Mouse (Mus musculus): ENCODE data around the gene Scaf4. TPM values are rescaled to one million over a fixed set of nuclear protein-coding genes. Genes with fewer than 3 reads are reported as not detected.

Gene Scaf4
- polyA plus RNA-seq, 1 experiment from 2014 or later, result 30.9 TPM

DNA sequence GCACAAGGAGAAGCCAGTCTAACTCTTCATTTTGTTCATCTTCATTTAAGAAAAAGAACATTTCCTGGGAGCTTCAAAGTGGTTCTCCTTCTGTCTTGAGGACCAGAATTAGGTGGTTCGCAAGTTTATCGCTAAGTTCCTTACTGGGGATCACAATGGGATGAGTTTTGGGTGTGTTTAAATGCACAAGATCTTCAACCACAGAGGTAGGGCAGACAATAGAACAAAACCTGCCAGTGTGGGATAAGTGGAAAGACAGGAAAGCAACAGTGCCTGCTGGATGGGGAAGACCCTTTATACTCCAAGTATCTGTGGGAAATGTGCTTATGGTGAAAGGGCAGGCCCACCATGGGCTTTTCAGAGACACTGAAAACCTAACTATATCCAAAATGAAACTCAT, 79.4 kb downstream of the Scaf4 start:
- no peak overlapping the region for H3K27ac ChIP-seq
- H3K4me3 ChIP-seq, result no peak overlapping the region
- WGBS, result 96% methylated on average over 2 of the region's 2 CpGs
- H3K4me1 ChIP-seq, result peaks cover 7% of the 10 kb centered on the region; the same call in 1 of the 2 replicates
- no peaks in the 10 kb centered on the region for H3K27me3 ChIP-seq (ENCODE audit: poor library complexity, severe bottlenecking)
- DNase-seq (ENCODE audit: extremely low spot score, low spot score), result no peak
- H3K9me3 ChIP-seq, result no peaks in the 10 kb centered on the region
- H3K36me3 ChIP-seq (replicated peaks), result no peaks in the 10 kb centered on the region

DNA sequence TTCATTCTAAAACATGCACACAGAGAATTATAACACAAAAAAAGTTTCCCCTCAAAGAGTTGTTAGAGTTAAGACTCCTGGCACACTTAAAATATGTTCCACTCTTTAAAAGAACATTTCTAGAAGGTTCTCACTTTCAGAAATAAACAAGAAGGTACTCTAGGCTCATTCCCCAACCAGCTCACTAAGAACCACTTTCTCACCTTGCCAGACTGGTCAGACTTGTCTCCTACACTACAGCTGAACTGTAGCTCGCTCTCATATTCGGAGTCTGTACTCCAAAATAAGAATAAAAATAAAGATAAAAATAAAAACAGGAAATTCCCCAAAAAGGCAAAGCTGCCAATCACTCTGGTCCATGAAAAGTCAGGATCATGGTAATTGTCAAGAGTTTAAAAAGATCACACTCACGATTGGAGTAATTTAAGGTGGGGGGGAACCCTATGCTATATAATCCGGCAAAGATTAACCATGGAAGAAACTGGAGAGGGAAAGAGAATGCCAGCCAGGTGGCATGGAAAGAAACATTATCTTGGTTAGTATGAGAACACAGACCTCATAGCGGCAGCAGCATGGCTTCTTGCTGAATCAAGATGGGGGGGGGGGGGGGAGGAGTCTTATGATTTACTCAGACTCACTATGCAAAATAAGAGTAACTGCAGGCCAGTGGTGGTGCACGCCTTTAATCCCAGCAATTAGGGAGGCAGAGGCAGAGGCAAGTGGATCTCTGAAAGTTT, 80.9 kb downstream of the Scaf4 start:
- no peaks in the 10 kb centered on the region for H3K27me3 ChIP-seq (ENCODE audit: poor library complexity, severe bottlenecking)
- no peak for DNase-seq (ENCODE audit: extremely low spot score, low spot score)

DNA sequence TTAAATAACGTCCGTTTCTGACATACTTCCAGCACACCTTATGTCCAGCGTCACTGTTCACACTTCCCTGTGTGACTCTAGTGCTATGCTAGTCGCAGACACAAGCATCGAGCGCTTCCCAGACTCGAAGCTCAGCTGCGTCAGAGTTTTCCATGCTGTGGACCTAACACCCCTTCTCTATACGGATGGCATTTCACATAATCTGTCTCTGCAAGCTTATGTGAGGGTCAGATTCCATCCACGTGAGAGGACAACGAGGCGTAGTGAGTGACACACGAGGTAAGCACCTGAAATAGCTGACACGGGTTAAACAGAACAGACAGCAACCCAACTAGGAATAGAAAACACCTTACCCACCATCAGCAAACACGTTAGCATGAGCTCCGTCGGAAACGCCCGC, 82.2 kb downstream of the Scaf4 start:
- Histone ChIP-seq H3K4me1 (peaks cover 24% of the 10 kb centered on the region), H3K27me3 (ENCODE audit: poor library complexity, severe bottlenecking) (no peaks in the 10 kb centered on the region), H3K4me3 (no peak overlapping the region), H3K27ac (no peak overlapping the region), H3K36me3 (replicated peaks) (no peaks in the 10 kb centered on the region), H3K9me3 (no peaks in the 10 kb centered on the region)
- DNase-seq (ENCODE audit: extremely low spot score, low spot score), result no peak
- WGBS, result 81% methylated on average over 19 of the region's 19 CpGs

More for the DNA sequence above, 80.9 kb downstream of the Scaf4 start:
- Histone ChIP-seq H3K36me3 (replicated peaks) (no peaks in the 10 kb centered on the region), H3K27ac (no peak overlapping the region), H3K9me3 (no peaks in the 10 kb centered on the region), H3K4me3 (no peak overlapping the region), H3K4me1 (peaks cover 11% of the 10 kb centered on the region; the same call in 1 of the 2 replicates)
- WGBS, result 89% methylated on average over 6 of the region's 6 CpGs

DNA sequence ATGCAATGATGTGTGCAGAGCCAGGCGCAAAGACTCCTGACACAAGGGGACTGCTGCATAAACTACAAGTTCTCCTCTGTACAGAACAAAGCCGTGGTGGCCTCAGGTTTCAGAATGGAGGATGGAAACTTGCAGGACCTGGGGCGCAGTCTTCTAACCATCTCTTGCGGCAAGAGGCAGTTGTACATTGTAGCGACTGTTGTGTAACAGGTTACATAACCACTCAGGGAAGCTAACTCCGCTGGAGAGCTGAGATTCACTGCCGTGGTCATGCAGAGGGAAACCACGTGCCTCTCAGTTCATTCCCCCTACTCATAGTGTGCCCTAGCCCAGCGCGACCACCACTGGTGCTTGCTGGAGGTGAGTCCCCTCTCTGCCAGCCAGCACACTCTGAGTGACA, 85.1 kb downstream of the Scaf4 start:
- Histone ChIP-seq H3K27ac (no peak overlapping the region), H3K4me3 (no peak overlapping the region), H3K27me3 (ENCODE audit: poor library complexity, severe bottlenecking) (no peaks in the 10 kb centered on the region), H3K9me3 (no peaks in the 10 kb centered on the region), H3K36me3 (replicated peaks) (no peaks in the 10 kb centered on the region), H3K4me1 (peaks cover 27% of the 10 kb centered on the region)
- no peak for DNase-seq (ENCODE audit: extremely low spot score, low spot score)
- WGBS, result 91% methylated on average over 10 of the region's 10 CpGs

DNA sequence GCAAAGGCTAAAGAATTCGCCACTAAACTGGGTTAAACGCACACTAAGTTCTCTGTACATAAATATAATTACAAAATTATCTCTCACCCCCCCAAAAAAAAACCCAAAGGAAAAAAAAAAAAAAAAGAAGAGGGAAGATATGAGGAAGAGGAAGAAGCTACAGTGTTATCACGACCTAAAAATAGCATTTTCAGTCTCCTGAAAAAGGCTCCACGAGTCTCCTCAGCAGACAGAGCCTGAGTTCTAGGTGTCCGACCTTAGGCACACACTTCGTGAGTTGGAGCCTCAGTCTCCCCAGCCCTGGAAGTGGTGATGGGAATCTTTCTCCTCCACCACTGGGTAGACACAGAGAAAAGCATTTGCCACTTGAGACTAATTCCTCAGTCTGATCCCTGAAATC, 85.7 kb downstream of the Scaf4 start:
- Histone ChIP-seq H3K4me1 (peaks cover 27% of the 10 kb centered on the region), H3K27me3 (ENCODE audit: poor library complexity, severe bottlenecking) (no peaks in the 10 kb centered on the region), H3K9me3 (no peaks in the 10 kb centered on the region), H3K36me3 (replicated peaks) (no peaks in the 10 kb centered on the region), H3K27ac (no peak overlapping the region), H3K4me3 (no peak overlapping the region)
- no peak for DNase-seq (ENCODE audit: extremely low spot score, low spot score)
- WGBS, result 91% methylated on average over 6 of the region's 6 CpGs

DNA sequence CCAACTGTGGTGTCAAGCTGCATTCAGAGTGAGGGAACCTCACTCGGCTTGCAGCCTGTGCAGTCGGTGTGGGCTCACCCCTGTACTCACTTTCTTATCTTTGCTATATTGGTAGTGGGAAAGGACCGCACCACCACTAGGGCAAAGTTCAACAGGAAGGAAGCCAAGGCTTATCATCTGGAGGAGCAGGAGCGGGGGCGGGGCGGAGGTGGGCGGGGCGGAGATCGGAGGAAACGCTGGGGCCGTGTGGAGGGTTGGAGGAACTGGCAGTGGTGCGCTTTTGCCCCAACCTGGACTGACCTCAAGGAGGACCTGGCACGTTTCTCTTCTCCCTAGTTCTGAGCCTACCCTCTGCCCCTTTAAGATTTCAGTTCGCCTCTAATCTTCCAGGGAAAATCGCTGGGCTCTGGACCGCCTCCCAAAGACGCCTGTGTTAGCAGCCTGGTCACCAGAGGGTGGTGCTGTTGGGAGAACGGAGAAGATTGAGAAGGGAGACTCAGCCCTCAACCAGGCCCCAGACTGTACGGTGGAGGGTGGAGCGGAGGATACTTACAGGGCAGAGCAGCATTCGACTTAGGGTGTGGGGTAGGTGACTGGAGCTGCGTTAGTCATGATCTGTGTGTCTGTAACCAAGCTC, 86.8 kb downstream of the Scaf4 start:
- H3K27ac ChIP-seq, result peak overlapping the region; percentile 85
- peaks cover 24% of the 10 kb centered on the region for H3K4me1 ChIP-seq
- DNase-seq (ENCODE audit: extremely low spot score, low spot score), result peak; percentile 77
- no peaks in the 10 kb centered on the region for H3K27me3 ChIP-seq (ENCODE audit: poor library complexity, severe bottlenecking)
- no peaks in the 10 kb centered on the region for H3K36me3 ChIP-seq (replicated peaks)
- H3K4me3 ChIP-seq, result peak overlapping the region; percentile 53
- no peaks in the 10 kb centered on the region for H3K9me3 ChIP-seq
- 2% methylated on average over 22 of the region's 22 CpGs for WGBS

DNA sequence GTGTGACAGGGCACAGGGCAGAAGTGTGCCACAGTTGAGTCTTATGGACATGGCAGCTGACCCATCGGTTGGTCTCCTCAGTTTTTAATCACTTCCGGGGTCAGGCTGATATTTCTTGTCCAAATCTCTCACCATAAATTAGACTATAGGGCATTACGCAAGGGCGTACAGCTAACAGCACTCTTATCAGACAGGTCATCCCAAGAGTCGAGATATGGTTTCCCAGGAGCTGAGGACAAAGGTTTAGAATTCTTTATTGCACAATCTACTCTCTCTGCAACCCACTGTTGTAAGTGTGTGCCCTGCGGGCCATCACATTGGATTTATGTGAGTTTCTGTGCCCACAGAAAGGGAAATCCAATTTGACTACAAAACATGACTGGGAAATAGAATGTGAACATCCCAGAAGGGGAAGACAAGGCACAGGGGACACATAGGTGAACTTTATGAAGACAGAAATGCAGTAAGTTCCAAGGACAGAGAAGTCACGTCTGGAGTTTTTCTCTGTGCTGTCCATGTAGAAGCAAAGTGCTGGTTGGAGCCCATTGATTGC, 87.5 kb downstream of the Scaf4 start:
- no peaks in the 10 kb centered on the region for H3K9me3 ChIP-seq
- H3K27me3 ChIP-seq (ENCODE audit: poor library complexity, severe bottlenecking), result no peaks in the 10 kb centered on the region
- H3K27ac ChIP-seq, result peak overlapping the region; percentile 85
- no peaks in the 10 kb centered on the region for H3K36me3 ChIP-seq (replicated peaks)
- no peak for DNase-seq (ENCODE audit: extremely low spot score, low spot score)
- H3K4me3 ChIP-seq, result peak overlapping the region; percentile 53
- WGBS, result 88% methylated on average over 7 of the region's 7 CpGs
- H3K4me1 ChIP-seq, result peaks cover 20% of the 10 kb centered on the region

DNA sequence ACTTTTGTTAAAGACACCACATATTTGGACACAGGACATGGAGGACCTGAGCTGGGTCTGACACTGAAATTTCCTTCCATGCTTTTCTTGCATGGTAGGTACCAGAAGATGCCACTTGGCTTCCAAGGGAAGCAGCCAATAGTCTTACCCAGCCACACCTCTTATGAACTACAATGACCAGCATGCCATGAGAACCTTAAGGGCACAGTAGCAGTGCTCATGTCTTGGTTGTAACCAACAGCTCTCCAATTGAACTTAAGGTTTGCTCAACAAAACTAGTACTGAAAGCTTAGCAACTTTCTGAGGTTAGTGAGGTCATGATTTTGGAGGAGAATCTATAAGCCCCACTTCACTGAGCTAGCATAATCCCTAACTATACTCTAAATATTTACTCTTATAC, 90.6 kb downstream of the Scaf4 start:
- no peak overlapping the region for H3K4me3 ChIP-seq
- no peaks in the 10 kb centered on the region for H3K36me3 ChIP-seq (replicated peaks)
- H3K9me3 ChIP-seq, result no peaks in the 10 kb centered on the region
- no peak for DNase-seq (ENCODE audit: extremely low spot score, low spot score)
- H3K27ac ChIP-seq, result no peak overlapping the region
- H3K27me3 ChIP-seq (ENCODE audit: poor library complexity, severe bottlenecking), result no peaks in the 10 kb centered on the region
- peaks cover 16% of the 10 kb centered on the region for H3K4me1 ChIP-seq

DNA sequence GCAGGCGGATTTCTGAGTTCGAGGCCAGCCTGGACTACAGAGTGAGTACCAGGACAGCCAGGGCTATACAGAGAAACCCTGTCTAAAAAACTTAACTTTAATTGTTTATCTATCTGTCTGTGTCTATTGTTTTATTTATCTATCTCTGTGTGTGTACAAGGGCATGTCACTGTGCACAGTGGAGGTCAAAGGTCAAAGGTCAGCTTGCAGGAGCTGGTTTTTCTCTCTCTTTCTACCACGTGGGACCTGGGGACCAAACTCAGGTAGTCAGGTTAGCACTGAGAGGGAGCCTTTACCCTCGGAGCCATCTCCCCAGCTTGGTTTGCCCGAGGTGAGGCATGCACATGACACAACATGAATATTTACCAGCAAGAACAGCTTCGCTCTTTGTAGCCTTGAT, 93.0 kb downstream of the Scaf4 start:
- Histone ChIP-seq H3K9me3 (no peaks in the 10 kb centered on the region), H3K4me1 (peaks cover 6% of the 10 kb centered on the region; the same call in 1 of the 2 replicates), H3K4me3 (no peak overlapping the region), H3K36me3 (replicated peaks) (no peaks in the 10 kb centered on the region), H3K27me3 (ENCODE audit: poor library complexity, severe bottlenecking) (peaks cover 3% of the 10 kb centered on the region; the same call in 1 of the 2 replicates), H3K27ac (no peak overlapping the region)
- DNase-seq (ENCODE audit: extremely low spot score, low spot score), result no peak
- 83% methylated on average over 6 of the region's 6 CpGs for WGBS

DNA sequence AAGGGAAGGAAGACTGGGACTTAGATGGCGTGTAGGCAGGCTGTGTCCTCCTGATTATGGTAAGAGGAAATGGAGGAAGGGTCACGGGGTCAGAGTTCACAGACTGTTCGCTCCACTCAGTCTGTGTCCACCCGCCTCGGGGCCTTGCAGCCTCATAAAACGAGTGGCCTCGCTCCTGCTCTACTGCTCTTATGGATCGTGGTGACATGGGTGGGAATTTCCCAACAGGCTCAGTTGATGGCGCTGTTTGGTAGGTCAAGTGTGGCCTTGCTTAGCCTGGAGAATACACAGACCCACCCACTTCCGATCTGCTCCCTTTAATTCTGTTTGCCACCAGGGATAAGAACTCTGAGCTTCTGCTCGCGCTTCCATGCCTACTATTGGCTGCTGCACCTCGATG, 96.8 kb downstream of the Scaf4 start:
- H3K4me1 ChIP-seq, result peaks cover 6% of the 10 kb centered on the region; the same call in 1 of the 2 replicates
- 47% methylated on average over 13 of the region's 13 CpGs for WGBS
- no peak overlapping the region for H3K27ac ChIP-seq
- H3K36me3 ChIP-seq (replicated peaks), result no peaks in the 10 kb centered on the region
- DNase-seq (ENCODE audit: extremely low spot score, low spot score), result no peak
- H3K9me3 ChIP-seq, result no peaks in the 10 kb centered on the region
- no peak overlapping the region for H3K4me3 ChIP-seq
- H3K27me3 ChIP-seq (ENCODE audit: poor library complexity, severe bottlenecking), result peaks cover 3% of the 10 kb centered on the region; the same call in 1 of the 2 replicates

DNA sequence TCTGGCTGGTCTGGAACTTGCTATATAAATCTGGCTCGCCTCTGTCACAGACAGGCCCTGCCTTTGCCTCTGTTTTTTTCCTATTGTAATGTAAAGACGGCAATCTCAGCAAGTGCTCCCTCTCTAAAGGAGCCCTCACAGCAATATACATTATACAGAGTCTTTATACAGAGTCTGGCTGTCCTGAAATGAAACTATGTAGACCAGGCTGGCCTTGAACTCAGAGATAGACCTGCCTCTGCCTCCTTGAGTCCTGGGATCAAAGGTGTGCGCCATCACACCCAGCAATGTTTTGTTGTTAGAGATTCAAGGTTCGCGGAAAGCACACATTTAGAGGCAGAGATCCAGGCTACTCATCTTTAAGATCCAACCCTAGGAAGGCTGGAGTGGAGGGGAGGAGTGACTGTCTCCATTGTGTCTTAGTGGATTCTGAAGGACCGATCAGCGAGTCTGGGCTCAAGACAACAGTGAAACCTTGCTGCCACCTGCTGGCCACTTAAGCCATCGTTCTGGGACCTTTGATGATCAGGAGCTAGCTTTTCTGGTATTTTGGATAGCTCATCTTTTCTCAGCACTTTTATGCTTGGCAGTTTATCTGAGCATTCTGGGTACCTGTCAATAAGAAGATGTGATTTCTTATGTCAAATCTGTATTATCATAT, 98.2 kb downstream of the Scaf4 start:
- 46% methylated on average over 8 of the region's 8 CpGs for WGBS
- Histone ChIP-seq H3K9me3 (no peaks in the 10 kb centered on the region), H3K4me1 (peaks cover 6% of the 10 kb centered on the region; the same call in 1 of the 2 replicates), H3K27ac (no peak overlapping the region), H3K4me3 (no peak overlapping the region), H3K36me3 (replicated peaks) (no peaks in the 10 kb centered on the region), H3K27me3 (ENCODE audit: poor library complexity, severe bottlenecking) (peaks cover 3% of the 10 kb centered on the region; the same call in 1 of the 2 replicates)
- DNase-seq (ENCODE audit: extremely low spot score, low spot score), result peak; percentile 71

DNA sequence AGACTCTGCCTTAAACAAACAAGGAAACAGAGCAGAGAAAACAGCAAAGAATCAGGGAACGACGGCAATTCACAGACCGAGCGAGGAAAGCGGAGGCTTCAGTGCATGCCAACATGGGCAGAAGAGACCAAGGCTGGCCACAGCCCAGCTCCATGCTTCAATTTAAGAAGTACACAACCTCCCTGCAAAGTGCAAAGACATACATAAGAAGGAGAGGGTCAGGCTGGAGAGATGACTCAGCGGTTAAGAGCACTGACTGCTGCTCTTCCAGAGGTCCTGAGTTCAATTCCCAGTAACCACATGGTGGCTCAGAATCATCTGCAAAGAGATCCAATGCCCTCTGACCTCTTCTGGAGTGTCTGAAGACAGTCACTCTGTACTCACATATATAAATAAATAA, 100.2 kb downstream of the Scaf4 start:
- no peaks in the 10 kb centered on the region for H3K9me3 ChIP-seq
- peaks cover 3% of the 10 kb centered on the region; the same call in 1 of the 2 replicates for H3K27me3 ChIP-seq (ENCODE audit: poor library complexity, severe bottlenecking)
- peaks cover 6% of the 10 kb centered on the region; the same call in 1 of the 2 replicates for H3K4me1 ChIP-seq
- WGBS, result 87% methylated on average over 6 of the region's 6 CpGs
- no peak overlapping the region for H3K27ac ChIP-seq
- no peak overlapping the region for H3K4me3 ChIP-seq
- no peaks in the 10 kb centered on the region for H3K36me3 ChIP-seq (replicated peaks)
- DNase-seq (ENCODE audit: extremely low spot score, low spot score), result no peak

Measured in forebrain, embryonic 10.5 days (tissue).